Mouse (Mus musculus): ENCODE data around the gene Klhl26. TPM values are rescaled to one million over a fixed set of nuclear protein-coding genes. Genes with fewer than 3 reads are reported as not detected.

Gene Klhl26
- polyA plus RNA-seq, 1 experiment from 2014 or later: 28.5 TPM

- no peak for DNase-seq (ENCODE audit: low spot score)
- ATAC-seq (ENCODE audit: low FRiP score): no peak
- Histone ChIP-seq H3K9me3 (ENCODE audit: control insufficient read depth, low read length) (no peaks in the 10 kb centered on the region), H3K27me3 (ENCODE audit: control insufficient read depth, insufficient read depth, low read length) (no peaks in the 10 kb centered on the region), H3K4me3 (replicated peaks; ENCODE audit: low read length) (no peak overlapping the region), H3K4me2 (replicated peaks) (no peak overlapping the region), H3K9ac (no peak overlapping the region), H3K27ac (no peak overlapping the region), H3K4me1 (replicated peaks; ENCODE audit: control insufficient read depth, insufficient read depth, low read length) (no peaks in the 10 kb centered on the region), H3K36me3 (replicated peaks; ENCODE audit: control insufficient read depth, insufficient read depth) (no peaks in the 10 kb centered on the region)
- 89% methylated on average over 3 of the region's 3 CpGs for WGBS
Measured at GRCm38 (mm10) chr8:70458462-70458861, 18.3 kb downstream of the Klhl26 start.

GRCm38 (mm10) chr8:70457882-70458281 is 18.9 kb downstream of the Klhl26 start:
- H3K9ac ChIP-seq: no peak overlapping the region
- no peak overlapping the region for H3K27ac ChIP-seq
- no peak overlapping the region for H3K4me3 ChIP-seq (replicated peaks; ENCODE audit: low read length)
- no peaks in the 10 kb centered on the region for H3K27me3 ChIP-seq (ENCODE audit: control insufficient read depth, insufficient read depth, low read length)
- 0 out of 2 replicates have a peak, but pooled peaks cover under 1% of the 10 kb centered on the region for H3K36me3 ChIP-seq (replicated peaks; ENCODE audit: control insufficient read depth, insufficient read depth)
- 93% methylated on average over 6 of the region's 6 CpGs for WGBS
- ATAC-seq (ENCODE audit: low FRiP score): no peak
- DNase-seq (ENCODE audit: low spot score): no peak
- no peaks in the 10 kb centered on the region for H3K4me1 ChIP-seq (replicated peaks; ENCODE audit: control insufficient read depth, insufficient read depth, low read length)
- H3K9me3 ChIP-seq (ENCODE audit: control insufficient read depth, low read length): no peaks in the 10 kb centered on the region
- H3K4me2 ChIP-seq (replicated peaks): no peak overlapping the region

- Histone ChIP-seq H3K4me2 (replicated peaks) (no peak overlapping the region), H3K9ac (no peak overlapping the region), H3K36me3 (replicated peaks; ENCODE audit: control insufficient read depth, insufficient read depth) (peaks cover 10% of the 10 kb centered on the region), H3K4me1 (replicated peaks; ENCODE audit: control insufficient read depth, insufficient read depth, low read length) (no peaks in the 10 kb centered on the region), H3K9me3 (ENCODE audit: control insufficient read depth, low read length) (no peaks in the 10 kb centered on the region), H3K4me3 (replicated peaks; ENCODE audit: low read length) (no peak overlapping the region), H3K27me3 (ENCODE audit: control insufficient read depth, insufficient read depth, low read length) (no peaks in the 10 kb centered on the region), H3K27ac (no peak overlapping the region)
- 100% methylated on average over 1 of the region's 1 CpGs for WGBS
- no peak for DNase-seq (ENCODE audit: low spot score)
- ATAC-seq (ENCODE audit: low FRiP score): no peak
Measured at GRCm38 (mm10) chr8:70456996-70457395, 19.8 kb downstream of the Klhl26 start.

- Histone ChIP-seq H3K9me3 (ENCODE audit: control insufficient read depth, low read length) (no peaks in the 10 kb centered on the region), H3K4me1 (replicated peaks; ENCODE audit: control insufficient read depth, insufficient read depth, low read length) (no peaks in the 10 kb centered on the region), H3K4me2 (replicated peaks) (no peak overlapping the region), H3K36me3 (replicated peaks; ENCODE audit: control insufficient read depth, insufficient read depth) (peaks cover 29% of the 10 kb centered on the region), H3K27me3 (ENCODE audit: control insufficient read depth, insufficient read depth, low read length) (no peaks in the 10 kb centered on the region), H3K27ac (no peak overlapping the region), H3K9ac (no peak overlapping the region), H3K4me3 (replicated peaks; ENCODE audit: low read length) (no peak overlapping the region)
- DNase-seq (ENCODE audit: low spot score): no peak
- no peak for ATAC-seq (ENCODE audit: low FRiP score)
- WGBS: 89% methylated on average over 5 of the region's 5 CpGs
Measured at GRCm38 (mm10) chr8:70453852-70454251, 22.9 kb downstream of the Klhl26 start.

GRCm38 (mm10) chr8:70452196-70452966 is 24.4 kb downstream of the Klhl26 start:
- Histone ChIP-seq H3K27me3 (ENCODE audit: control insufficient read depth, insufficient read depth, low read length) (no peaks in the 10 kb centered on the region), H3K4me2 (replicated peaks) (no peak overlapping the region), H3K36me3 (replicated peaks; ENCODE audit: control insufficient read depth, insufficient read depth) (peaks cover 29% of the 10 kb centered on the region), H3K4me3 (replicated peaks; ENCODE audit: low read length) (no peak overlapping the region), H3K4me1 (replicated peaks; ENCODE audit: control insufficient read depth, insufficient read depth, low read length) (no peaks in the 10 kb centered on the region), H3K9ac (no peak overlapping the region), H3K27ac (no peak overlapping the region), H3K9me3 (ENCODE audit: control insufficient read depth, low read length) (no peaks in the 10 kb centered on the region)
- ATAC-seq (ENCODE audit: low FRiP score) (no peak), DNase-seq (ENCODE audit: low spot score) (no peak)
- 65% methylated on average over 52 of the region's 52 CpGs for WGBS

GRCm38 (mm10) chr8:70447639-70448420 is 28.9 kb downstream of the Klhl26 start:
- no peaks in the 10 kb centered on the region for H3K4me1 ChIP-seq (replicated peaks; ENCODE audit: control insufficient read depth, insufficient read depth, low read length)
- no peak overlapping the region for H3K4me3 ChIP-seq (replicated peaks; ENCODE audit: low read length)
- DNase-seq (ENCODE audit: low spot score) (peak; percentile 67), ATAC-seq (ENCODE audit: low FRiP score) (peak; percentile 74)
- no peaks in the 10 kb centered on the region for H3K9me3 ChIP-seq (ENCODE audit: control insufficient read depth, low read length)
- WGBS: 63% methylated on average over 19 of the region's 19 CpGs
- H3K9ac ChIP-seq: no peak overlapping the region
- H3K36me3 ChIP-seq (replicated peaks; ENCODE audit: control insufficient read depth, insufficient read depth): peaks cover 28% of the 10 kb centered on the region
- H3K4me2 ChIP-seq (replicated peaks): no peak overlapping the region
- no peaks in the 10 kb centered on the region for H3K27me3 ChIP-seq (ENCODE audit: control insufficient read depth, insufficient read depth, low read length)
- no peak overlapping the region for H3K27ac ChIP-seq

- WGBS: 64% methylated on average over 1 of the region's 1 CpGs
- DNase-seq (ENCODE audit: low spot score) (no peak), ATAC-seq (ENCODE audit: low FRiP score) (no peak)
- H3K36me3 ChIP-seq (replicated peaks; ENCODE audit: control insufficient read depth, insufficient read depth): peaks cover 10% of the 10 kb centered on the region
- no peaks in the 10 kb centered on the region for H3K4me1 ChIP-seq (replicated peaks; ENCODE audit: control insufficient read depth, insufficient read depth, low read length)
- no peaks in the 10 kb centered on the region for H3K9me3 ChIP-seq (ENCODE audit: control insufficient read depth, low read length)
- no peak overlapping the region for H3K4me3 ChIP-seq (replicated peaks; ENCODE audit: low read length)
- H3K4me2 ChIP-seq (replicated peaks): no peak overlapping the region
- no peak overlapping the region for H3K9ac ChIP-seq
- H3K27me3 ChIP-seq (ENCODE audit: control insufficient read depth, insufficient read depth, low read length): no peaks in the 10 kb centered on the region
- H3K27ac ChIP-seq: no peak overlapping the region
Measured at GRCm38 (mm10) chr8:70445988-70446387, 30.8 kb downstream of the Klhl26 start.

- no peaks in the 10 kb centered on the region for H3K9me3 ChIP-seq (ENCODE audit: control insufficient read depth, low read length)
- peaks cover 11% of the 10 kb centered on the region for H3K4me1 ChIP-seq (replicated peaks; ENCODE audit: control insufficient read depth, insufficient read depth, low read length)
- no peak overlapping the region for H3K4me3 ChIP-seq (replicated peaks; ENCODE audit: low read length)
- no peak overlapping the region for H3K9ac ChIP-seq
- 89% methylated on average over 4 of the region's 4 CpGs for WGBS
- no peaks in the 10 kb centered on the region for H3K36me3 ChIP-seq (replicated peaks; ENCODE audit: control insufficient read depth, insufficient read depth)
- H3K4me2 ChIP-seq (replicated peaks): no peak overlapping the region
- no peak overlapping the region for H3K27ac ChIP-seq
- ATAC-seq (ENCODE audit: low FRiP score): no peak
- H3K27me3 ChIP-seq (ENCODE audit: control insufficient read depth, insufficient read depth, low read length): no peaks in the 10 kb centered on the region
- DNase-seq (ENCODE audit: low spot score): no peak
Measured at GRCm38 (mm10) chr8:70443326-70443725, 33.4 kb downstream of the Klhl26 start.

- WGBS: 61% methylated on average over 3 of the region's 3 CpGs
- no peak overlapping the region for H3K4me2 ChIP-seq (replicated peaks)
- no peaks in the 10 kb centered on the region for H3K27me3 ChIP-seq (ENCODE audit: control insufficient read depth, insufficient read depth, low read length)
- DNase-seq (ENCODE audit: low spot score) (no peak), ATAC-seq (ENCODE audit: low FRiP score) (no peak)
- H3K9me3 ChIP-seq (ENCODE audit: control insufficient read depth, low read length): no peaks in the 10 kb centered on the region
- H3K9ac ChIP-seq: no peak overlapping the region
- no peak overlapping the region for H3K27ac ChIP-seq
- no peak overlapping the region for H3K4me3 ChIP-seq (replicated peaks; ENCODE audit: low read length)
- no peaks in the 10 kb centered on the region for H3K36me3 ChIP-seq (replicated peaks; ENCODE audit: control insufficient read depth, insufficient read depth)
- H3K4me1 ChIP-seq (replicated peaks; ENCODE audit: control insufficient read depth, insufficient read depth, low read length): peaks cover 22% of the 10 kb centered on the region
Measured at GRCm38 (mm10) chr8:70441565-70441964, 35.2 kb downstream of the Klhl26 start.

All from hindbrain, embryonic 14.5 days (tissue).